Mouse (Mus musculus) lung, adult 18-20 months (tissue): ENCODE results near the gene Prss50.
A peak's percentile ranks its signal among the peaks of the same experiment; 100 is the strongest.

Experiments
- DNase-seq, 2 experiments: peaks; one replicate each; pipeline ENCODE4 v3.0.0; 2022; ENCODE audit warnings: mixed read lengths in 2 of 2

The Prss50 gene

DNA sequence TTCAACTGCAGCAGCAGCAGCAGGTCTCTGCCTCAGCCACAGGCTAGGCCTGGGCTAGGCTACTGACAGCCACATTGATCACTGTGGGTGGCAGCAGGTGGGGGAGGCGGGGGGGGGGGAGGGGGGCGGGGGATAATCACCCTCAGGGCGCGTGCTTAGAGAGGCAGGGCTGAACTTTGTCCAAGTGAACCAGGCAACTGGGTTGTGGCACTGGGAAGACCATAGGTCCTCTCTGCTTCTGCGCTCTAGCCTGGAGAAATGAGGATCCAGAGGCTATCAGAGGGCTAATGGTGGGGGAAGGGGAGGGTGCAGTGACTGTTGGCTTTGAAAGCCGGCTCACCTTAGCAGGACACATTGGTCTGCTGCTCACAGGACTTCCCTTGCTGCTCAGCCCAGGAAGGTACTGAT lies 17.5 kb downstream of the Prss50 start:
- DNase-seq, result no peak

DNA sequence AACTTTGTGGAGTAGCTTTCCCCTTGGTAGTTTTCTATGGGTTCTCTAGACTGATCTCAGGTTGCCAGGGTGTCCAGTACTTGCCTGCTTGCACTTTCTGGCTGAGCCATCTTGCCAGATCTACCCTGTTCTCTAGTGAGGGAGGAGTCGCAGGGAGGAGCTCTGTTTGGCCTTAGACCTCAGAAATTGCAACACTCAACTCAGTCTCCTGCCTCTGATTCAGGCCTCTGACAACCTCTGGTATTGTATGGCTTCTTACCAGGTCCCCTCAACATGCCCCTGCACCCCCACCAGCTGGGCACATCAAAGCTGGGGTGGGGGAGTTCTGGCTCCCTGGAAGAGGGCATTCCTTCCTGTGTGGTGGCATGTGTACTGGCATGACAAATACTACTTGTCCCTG lies 19.6 kb downstream of the Prss50 start:
- peak in 1 of 2 experiments; percentile 50 for DNase-seq

DNA sequence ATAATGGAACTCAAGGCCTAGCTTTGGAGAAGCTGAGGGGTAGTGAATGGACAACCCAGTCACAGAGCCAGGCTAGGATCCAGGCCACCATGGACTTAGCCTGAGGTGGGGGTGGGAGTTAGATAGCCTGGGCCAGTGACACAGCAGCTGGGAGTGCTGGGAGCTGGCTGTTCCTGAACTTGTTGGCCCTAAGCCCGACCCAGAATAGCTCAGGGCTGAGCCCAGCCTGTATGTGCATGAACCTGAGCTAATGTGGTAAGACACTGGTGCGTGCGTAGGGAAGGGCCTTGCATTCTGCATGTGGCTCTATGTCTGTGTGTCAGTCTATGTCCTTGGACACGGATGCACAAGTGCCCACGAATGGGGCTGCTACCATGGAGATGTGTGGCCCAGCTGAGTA lies 20.1 kb downstream of the Prss50 start:
- DNase-seq, result peak; percentile 66 to 76

DNA sequence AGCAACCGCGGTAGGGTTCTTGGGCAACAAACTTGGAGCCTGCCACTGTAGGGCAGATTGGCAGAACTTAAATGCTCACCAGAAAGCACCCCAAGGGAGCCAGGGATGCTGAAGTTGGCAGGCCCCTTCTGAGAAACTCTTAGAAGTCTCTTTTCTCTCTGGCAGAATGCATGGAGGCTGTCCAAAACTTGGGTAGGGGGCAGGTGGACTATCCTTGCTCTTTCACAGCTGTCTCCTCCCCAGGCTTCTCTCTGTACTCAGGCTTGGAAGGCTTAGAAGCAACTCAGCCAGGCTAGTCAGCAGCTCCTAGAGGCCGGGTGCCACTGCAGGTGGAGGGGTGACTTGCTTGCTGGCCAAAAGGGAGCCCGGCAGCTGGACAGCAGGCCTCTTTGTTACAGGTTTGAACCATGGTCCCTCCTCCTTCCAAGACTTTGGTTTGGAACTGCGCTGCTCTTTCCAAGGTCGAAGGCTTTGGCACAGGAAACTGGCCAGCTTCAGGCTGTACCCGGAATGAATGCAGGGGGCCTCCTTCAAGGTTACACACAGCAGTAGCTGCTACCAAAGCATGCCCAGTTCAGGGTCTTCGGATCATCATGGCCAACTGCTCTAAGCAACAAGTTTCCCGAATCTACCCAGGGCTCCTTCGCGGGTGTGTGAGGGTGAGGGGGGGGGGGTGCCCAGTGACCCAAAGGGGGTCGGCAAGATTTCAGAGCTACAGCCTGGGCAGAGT lies 21.6 kb downstream of the Prss50 start, which contains the start of gene Als2cl:
Als2cl (plus strand) TSS at position 680 of the 730 bp plus-strand sequence.
- peak in 1 of 2 experiments; percentile 45 for DNase-seq

DNA sequence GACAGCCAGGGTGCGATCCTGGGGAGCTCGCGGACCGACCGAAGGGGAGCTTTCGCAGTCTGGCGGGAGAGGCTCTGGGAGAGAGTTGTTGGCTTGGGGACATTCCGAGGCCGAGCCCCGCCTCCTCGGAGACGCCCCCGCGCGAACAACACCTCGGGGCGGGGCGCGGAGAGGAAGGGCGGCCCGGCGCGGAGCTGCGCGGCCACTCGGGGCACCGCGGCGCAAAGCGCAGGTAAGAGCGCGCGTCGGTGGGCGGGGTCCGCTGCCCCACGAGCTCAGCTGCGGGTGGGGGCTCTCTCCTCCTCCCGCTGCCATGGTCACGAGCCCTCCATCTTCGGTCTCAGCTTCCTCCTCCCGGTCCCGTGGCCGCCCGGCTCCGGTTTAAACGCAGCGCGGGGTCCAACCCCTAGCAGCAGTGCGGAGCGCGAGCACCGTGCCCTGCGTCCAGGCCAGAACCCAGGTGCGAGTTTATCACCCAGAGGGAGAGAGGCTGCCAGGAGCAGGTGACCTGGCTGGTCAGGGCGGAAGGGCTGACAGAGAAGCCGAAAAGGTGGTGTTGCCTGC lies 22.3 kb downstream of the Prss50 start, which contains the start of gene Tmie:
Tmie (minus strand) TSS at position 116 of the 564 bp plus-strand sequence.
- DNase-seq, result peak; percentile 89 to 93

DNA sequence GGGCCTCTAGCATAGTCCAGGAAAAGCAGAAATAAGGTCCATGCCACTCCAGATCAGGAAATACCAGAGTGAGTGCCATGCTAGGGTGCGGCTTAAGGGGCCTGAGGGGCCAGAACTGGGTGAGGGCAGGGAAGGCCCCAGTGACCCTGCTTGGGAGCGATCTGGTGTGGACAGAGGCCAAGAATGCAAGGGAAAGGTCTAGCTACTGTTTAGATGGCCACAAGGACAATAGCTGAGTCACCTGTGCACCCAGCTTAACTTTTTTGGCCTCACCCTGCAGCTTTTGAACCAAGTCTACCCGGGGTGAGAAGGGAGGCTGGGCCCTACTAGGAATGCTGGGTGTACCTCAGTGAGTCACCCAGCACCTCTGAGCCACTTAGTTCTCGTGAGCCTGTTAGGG lies 23.0 kb downstream of the Prss50 start:
- peak; percentile 80 to 87 for DNase-seq

DNA sequence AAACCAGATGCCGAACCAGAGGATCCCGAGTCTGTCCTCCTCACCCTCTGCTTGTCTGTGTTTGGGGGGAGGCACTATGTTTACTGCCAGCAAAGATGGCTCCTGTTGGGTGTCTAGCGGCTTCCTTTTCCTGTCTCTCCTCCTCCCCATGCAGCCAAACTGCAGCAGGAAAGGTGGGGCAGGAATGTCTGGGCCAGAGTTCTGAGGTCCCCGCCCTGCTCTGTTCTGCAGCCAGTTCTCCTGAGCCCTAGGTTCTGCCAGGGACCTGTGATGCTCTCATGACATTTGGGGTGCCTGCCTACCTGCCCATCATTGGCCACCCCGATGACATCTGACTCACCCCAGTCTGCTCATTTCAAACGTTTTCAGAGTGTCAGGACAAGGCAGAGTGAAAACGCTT lies 24.2 kb downstream of the Prss50 start:
- peak; percentile 75 to 83 for DNase-seq

DNA sequence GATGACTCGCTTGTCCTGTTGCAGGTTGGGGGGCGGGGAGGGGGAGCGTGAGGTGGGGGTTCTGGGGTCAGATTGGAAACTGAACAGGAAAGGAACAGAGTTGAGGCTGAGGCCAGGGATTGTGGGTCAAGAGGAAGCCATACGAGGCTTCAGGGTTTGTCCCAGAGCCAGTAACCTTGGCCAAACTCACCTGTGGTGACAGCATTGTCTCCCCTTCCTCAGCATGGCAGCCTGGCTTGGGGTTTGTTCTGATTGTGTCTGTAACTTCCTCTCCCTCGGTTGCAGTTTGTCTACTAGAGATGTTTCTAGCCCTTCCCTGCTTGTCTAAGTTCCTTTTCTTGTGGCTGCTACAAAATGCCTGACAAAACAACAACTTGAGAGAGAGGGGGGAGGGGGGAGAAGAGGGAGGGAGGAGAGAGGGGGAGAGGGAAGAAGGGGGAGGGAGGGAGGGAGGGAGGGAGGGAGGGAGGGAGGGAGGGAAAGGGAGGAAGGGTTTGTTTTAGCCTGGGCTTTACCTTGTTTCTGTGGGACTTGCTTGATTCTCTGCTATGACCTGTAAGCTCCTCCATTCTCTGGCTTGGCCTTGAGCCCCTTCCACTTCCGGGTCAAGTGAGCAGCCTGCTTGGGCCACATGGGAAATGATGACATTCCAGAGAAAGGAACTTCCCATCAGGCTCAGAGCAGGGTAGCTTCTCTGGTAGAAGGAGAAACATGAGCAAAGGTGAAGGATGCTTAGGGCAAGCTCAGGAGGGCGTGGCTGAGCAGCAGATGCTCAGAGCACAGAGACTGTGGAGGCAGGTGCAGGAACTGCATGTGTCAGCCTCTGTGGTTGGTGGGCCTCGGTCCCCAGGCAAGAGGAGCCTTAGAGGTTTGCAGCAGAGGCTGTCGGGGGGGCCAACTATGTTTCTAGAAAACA lies 29.9 kb downstream of the Prss50 start:
- no peak for DNase-seq

DNA sequence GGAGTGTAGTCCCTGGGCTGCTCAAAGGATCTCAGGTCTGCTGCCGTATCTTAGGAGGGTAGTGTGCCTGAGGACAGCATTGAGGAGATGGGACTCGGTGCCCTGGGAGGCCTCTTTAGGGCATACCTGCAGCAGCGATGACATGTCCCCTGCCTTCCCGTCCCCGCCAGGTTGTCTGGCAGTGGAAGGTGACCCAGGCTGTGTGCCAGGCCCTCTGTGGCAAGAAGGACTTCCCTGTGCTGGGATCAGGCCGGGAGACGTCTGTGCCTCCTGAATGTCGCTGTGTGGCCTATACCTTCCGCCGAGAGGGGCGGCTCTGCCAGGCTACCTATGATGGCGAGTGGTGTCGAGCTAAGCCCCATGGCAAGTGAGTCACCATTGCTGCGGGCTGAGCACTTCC lies 31.2 kb downstream of the Prss50 start:
- no peak for DNase-seq

DNA sequence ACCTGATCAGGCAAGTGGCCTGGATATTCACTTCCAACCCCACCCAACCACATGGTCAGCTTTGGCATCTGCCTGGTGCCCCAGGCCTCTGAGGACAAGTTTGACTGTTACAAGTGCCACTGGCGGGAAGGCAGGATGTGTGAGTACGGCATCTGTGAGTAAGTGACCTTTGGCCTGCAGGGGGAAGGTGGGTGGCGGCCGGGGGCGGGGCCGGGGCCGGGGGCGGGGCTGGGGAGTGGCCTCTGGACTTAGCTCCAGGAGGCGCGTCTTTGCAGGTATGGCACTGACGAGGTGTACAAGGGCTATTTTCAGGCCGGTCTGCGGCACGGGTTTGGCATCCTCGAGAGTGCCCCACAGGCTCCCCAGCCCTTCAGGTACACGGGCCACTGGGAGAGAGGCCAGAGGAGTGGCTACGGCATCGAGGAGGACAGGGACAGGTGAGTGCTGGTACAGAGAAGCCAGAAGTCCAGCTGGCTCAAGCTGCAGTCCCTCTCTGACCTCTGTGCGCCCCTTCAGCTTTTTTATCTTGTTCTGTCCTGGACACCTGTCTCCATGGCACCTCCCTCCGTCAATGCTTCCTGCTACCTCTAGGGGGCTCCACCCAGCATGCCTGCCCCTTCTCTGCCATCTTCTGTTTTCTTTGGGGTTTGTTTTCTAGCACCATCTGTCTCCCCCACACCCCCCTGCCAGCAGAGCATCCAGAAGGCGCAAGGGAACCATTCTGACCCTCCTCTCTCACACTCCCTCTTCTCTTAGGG lies 32.4 kb downstream of the Prss50 start:
- peak in 1 of 2 experiments; percentile 35 for DNase-seq

DNA sequence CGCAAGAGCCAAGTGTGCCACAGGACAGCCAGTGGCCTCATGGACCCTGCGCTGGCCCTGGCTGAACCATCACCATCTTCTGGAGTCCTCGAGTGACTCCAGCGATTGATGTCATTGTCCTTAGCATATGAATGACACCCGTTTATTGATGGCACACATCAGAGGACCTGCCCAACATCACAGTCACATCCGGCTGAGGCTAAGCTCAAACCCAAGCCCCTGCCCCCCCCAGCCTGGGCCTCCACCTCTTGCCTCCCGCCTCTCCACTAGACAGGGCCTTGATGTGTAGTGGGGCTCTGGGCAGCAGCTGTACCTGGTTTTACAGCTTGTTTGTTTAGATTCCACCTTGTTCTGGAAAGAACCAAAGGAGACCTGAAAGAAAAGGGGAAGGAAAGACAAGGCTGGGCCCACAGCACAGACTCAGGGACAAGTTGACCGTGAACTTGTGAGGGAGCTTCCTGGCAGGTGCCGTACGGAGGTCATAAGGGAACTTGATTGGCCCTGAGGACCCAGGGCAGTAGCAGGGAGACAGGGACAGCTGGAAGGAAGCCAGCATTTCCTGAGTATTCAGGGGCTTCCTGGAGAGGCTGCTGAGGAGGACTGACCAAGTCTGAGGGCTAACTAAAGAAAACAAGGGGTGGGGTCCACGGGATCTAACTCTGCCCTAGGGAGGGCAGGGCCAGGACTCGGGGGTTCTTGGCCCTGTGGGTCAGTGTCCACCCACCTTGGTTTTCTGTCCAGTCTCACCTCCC lies 33.5 kb downstream of the Prss50 start:
- DNase-seq, result peak in 1 of 2 experiments; percentile 34

DNA sequence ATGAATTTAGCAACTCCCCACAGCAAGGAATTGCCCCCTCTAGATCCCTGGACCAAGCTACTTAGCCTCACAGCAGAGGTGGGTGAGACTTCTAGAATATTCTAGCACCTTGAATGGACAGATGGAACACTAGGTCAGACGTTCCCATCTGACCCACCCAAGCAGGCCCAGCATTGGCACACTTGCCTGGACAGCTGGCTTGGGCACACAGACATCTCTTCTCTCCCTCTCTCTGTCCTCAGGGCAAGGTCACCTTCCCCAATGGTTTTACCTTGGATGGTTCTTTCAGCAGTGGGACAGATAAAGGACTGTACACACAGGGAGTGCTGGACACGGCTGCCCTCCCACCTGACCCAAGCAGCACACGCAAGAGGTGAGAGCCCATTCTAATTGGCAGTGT lies 34.8 kb downstream of the Prss50 start:
- DNase-seq, result no peak

DNA sequence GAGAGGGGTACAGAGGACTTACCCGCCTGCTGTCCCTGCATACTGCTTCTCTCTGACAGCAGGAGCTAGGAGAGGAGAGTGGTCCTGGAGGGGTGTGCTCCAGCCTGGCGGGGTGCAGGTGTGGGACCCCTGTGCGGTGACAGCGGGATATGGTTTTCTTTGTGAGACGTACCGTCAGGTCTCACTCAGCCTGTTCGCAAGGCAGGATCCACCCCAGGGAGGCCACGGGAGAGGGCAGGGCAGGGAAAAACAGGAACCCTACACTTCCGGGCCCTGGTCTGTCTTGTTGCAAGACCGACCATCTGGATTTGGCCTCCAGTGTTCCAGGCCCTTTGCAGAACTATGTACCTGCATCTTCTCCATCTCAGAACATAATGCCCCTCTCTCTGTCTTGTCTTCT lies 35.7 kb downstream of the Prss50 start:
- no peak for DNase-seq

DNA sequence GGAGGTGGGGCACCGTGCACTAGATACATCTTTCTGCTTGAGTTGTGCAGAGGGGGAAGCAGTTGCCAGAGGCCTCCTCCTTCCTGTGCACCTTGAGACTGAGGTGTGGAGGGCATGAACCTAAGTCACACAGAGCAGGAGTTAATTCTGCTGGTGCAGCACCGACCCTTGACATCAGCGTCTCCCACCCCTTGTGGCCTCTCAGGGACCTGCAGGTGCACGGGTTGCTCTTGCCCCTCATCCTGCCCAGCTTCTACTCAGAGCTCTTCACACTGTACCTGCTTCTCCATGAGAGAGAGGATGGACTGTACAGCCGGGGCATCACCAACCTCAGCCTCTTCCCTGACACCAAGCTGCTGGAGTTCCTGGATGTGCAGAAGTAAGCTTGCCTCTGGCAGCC lies 37.7 kb downstream of the Prss50 start:
- no peak for DNase-seq

DNA sequence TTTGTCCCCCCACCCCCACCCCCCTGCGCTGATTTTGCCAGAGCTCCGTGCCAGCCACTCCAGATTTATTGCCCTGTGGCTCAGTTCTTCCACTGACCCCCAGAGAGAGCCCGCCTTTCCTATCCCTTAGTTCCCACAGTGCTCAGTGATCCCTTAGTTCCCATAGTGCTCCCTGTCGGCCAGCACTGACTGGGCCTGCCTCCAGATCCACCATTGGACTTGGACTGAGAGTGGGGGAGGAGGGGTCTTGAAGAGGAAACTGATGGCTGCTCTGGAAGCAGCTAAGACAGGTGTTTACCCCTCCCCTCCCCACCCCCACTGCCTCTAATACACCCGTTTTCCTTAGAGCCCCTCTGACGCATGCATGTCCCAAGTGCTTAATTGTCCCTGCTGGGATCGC lies 38.2 kb downstream of the Prss50 start:
- DNase-seq, result no peak

DNA sequence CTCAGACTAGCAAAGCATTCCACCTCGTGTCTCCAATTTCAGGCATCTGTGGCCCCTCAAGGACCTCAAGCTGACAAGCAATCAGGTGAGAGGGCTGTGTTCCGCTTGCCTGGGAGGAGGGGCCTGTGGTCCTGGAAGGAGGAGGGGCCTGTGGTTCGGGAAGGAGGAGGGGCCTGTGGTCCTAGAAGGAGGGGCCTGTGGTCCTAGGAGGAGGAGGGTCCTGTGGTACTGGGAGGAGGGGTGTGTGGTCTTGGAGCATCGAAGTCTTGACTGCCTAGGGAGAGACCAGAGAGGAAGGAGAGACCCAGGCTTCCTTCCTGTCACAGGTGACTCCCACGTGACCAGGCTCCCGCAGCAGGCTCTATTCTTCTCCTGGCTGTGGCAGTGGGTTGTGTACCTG lies 38.8 kb downstream of the Prss50 start:
- peak in 1 of 2 experiments; percentile 29 for DNase-seq

DNA sequence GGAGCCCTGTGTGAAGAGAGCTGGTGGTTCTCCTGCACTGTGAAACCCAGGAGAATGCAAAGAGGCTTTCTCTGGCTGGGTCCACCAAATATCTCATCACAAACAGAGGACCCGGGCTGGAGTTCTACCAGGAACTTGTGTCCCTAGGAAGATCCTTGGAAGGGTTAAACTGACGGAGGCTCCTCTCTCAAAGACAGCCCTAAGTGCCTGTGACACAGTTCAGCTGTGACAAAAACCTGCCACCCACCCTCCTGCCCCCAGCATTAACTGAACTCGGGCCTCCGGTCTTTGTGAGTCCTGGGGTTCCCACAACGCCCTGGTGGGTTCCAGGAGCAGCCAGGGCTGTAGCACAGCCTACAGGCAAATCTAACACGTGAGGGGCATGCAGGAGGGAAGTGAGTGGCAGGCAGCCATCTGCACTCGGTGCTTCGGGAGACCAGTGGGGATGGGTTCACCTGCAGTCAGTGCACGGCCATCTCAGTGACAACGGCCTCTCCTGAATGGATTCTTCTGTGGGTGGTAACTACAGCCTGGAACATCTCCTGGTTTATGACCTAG lies 41.8 kb downstream of the Prss50 start:
- DNase-seq, result no peak

DNA sequence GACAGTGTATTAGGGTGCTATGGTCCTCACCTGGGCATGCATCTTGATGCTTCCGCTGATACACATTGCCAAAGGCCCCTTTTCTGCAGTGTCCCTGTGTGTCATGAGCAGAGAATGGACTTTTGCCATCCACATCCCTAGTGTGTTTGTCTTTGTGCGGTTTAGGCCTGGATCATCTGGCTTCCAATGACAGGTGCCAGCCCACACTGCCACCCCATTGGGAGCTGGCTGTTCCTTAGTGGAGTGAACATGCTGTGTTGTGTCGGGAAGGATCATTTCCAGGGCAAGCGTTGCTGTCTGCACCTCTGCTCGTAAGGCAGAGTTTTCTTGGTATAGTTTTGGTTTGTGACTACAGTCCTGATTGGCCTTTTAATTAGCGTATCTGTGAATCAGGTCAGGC lies 43.4 kb downstream of the Prss50 start:
- DNase-seq, result no peak

DNA sequence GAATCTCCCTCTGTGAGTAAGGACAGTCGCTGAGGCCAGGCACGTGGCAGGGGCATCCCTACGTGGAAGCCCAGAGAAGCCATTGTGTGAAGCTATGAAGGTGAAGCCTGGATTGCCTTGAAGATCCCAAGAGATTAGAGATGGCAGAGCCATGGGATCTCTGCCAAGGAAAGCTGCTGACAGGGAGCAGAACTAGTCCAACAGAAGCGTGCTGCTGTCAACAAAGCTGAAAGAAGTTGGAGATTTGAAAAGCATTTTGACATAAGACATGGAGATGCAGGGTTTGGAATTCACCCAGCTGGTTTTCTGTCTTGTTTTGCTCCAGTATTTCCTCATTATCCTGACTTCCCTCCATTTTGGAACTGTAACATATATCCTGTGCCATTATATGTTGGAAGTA lies 44.5 kb downstream of the Prss50 start:
- DNase-seq, result no peak

DNA sequence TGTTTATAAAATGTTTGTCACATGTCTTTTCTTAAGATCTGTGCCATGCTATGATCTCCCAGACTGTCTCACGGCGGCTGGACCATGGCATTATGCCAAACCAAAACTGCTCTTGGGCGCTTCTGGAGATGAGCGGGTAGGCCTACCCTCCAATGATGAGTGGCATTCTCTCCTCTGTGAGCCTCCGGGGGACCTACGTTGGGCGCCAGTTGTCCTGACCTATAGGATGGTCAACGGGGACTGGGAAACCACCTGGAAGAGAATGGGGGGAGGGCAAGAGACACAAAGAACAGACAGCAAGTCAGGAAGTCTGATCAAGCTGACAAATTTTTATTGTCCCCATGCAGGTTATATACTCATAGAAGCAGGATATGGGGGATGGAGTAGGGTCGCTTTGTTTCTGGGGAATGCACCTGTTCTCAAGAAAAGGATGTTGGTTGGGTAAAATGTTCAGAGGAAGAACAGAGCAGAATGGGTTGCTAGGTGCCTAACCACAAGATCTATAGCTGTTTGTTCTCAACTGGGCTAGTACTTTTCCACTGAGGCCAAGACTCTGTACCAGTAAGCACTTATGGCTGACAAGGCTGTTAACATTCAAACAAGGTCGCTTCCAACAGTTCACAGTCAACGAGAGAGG lies 49.6 kb downstream of the Prss50 start:
- DNase-seq, result no peak
